12 mouse cellular contexts compared by ENCODE assay signal in the genomic region with DNA sequence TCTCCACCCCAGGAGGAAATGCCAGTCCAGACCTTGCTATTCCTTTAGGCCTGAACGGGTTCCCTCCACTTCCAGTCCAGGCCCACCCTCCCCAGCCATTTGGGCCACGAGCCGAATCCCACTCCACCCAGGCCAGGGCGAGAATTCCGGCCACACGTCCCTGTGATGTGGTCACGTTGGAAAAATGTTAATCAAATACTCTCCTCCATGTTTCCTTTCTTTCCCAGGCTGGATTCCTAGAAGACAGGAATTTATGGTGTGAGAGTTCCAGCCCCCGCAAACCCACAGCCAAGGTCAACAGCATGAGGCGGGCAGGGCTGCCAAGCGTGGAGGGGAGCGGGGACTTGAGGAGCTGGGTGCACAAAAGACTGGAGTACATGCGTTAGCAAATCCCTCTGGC. TPM values are rescaled to one million over a fixed set of nuclear protein-coding genes. Genes with fewer than 3 reads are reported as not detected.
DNase-seq lines count a peak whose midpoint lies in the region; ATAC-seq lines count a peak whose summit lies in the region.
"Had no signal": no experiment of that assay in that cellular context is flagged by ENCODE, and none has a peak within 500 bp of the region (broad histone marks: within the 10 kb centered on the region; RNA-seq: fewer than 3 reads in every experiment).

No protein-coding gene starts in this region.

- intact Hi-C loops in heart, postnatal 25 days (cut with DNase I), result no loop called here
- intact Hi-C loops in gastrocnemius, postnatal 36 days (cut with DNase I), result no loop called here

- H3K9me3 ChIP-seq in limb, embryonic 15.5 days, result no peaks in the 10 kb centered on the region
- no peaks in the 10 kb centered on the region for H3K9me3 ChIP-seq in forebrain, embryonic 14.5 days (replicated peaks; ENCODE audit: control insufficient read depth, low read length)
- H3K9me3 ChIP-seq: midbrain, embryonic 15.5 days; stomach, embryonic 15.5 days had no signal

- H3K4me3 ChIP-seq in limb, embryonic 15.5 days, result no peak overlapping the region
- H3K4me3 ChIP-seq in forebrain, embryonic 14.5 days (ENCODE audit: low read depth, low read length), result no peak overlapping the region
- H3K4me3 ChIP-seq: limb, embryonic 12.5 days; midbrain, embryonic 15.5 days; stomach, embryonic 15.5 days had no signal

- ATAC-seq in limb, embryonic 15.5 days (ENCODE audit: insufficient number of reproducible peaks, low FRiP score, low TSS enrichment, low read depth), result peak; percentile 74
- no peak for ATAC-seq in forebrain, embryonic 14.5 days
- ATAC-seq: midbrain, embryonic 15.5 days had no signal

- H3K4me2 ChIP-seq in limb, embryonic 15.5 days, result no peak overlapping the region
- H3K4me2 ChIP-seq in forebrain, embryonic 14.5 days (ENCODE audit: low read length), result no peak overlapping the region
- H3K4me2 ChIP-seq: limb, embryonic 12.5 days; midbrain, embryonic 15.5 days; stomach, embryonic 15.5 days had no signal

- peaks cover 29% of the 10 kb centered on the region for H3K4me1 ChIP-seq in limb, embryonic 15.5 days
- H3K4me1 ChIP-seq in forebrain, embryonic 14.5 days (ENCODE audit: control insufficient read depth, insufficient read depth, low read length), result no peaks in the 10 kb centered on the region
- H3K4me1 ChIP-seq: midbrain, embryonic 15.5 days; stomach, embryonic 15.5 days had no signal

- DNase-seq in urinary bladder, postnatal 4 days (ENCODE audit: low spot score in 2 of 2), result peak; percentile 54 to 66
- no peak for DNase-seq in urinary bladder, postnatal 10 days (ENCODE audit: low spot score)
- DNase-seq in heart, postnatal 25 days (ENCODE audit: low spot score), result peak; percentile 61
- no peak for DNase-seq in forebrain, embryonic 14.5 days (ENCODE audit: low spot score)
- DNase-seq in right cerebral cortex, postnatal 10 days (ENCODE audit: low spot score in 2 of 2), result no peak
- no peak for DNase-seq in left cerebral cortex, adult 11 months (ENCODE audit: low spot score)
- no peak for DNase-seq in gastrocnemius, postnatal 36 days
- DNase-seq: embryo, embryonic 11 days had no signal

- H3K9ac ChIP-seq in limb, embryonic 15.5 days, result no peak overlapping the region
- H3K9ac ChIP-seq in forebrain, embryonic 14.5 days (ENCODE audit: low read length), result no peak overlapping the region
- H3K9ac ChIP-seq: limb, embryonic 12.5 days; midbrain, embryonic 15.5 days; stomach, embryonic 15.5 days had no signal

- no peaks in the 10 kb centered on the region for H3K27me3 ChIP-seq in limb, embryonic 15.5 days
- no peaks in the 10 kb centered on the region for H3K27me3 ChIP-seq in forebrain, embryonic 14.5 days (replicated peaks; ENCODE audit: control insufficient read depth, insufficient read depth, low read length)
- H3K27me3 ChIP-seq: midbrain, embryonic 15.5 days; stomach, embryonic 15.5 days had no signal

- H3K36me3 ChIP-seq in limb, embryonic 15.5 days, result no peaks in the 10 kb centered on the region
- H3K36me3 ChIP-seq in forebrain, embryonic 14.5 days (ENCODE audit: control insufficient read depth, insufficient read depth, low read length), result no peaks in the 10 kb centered on the region
- H3K36me3 ChIP-seq: limb, embryonic 12.5 days; midbrain, embryonic 15.5 days; stomach, embryonic 15.5 days had no signal

- H3K27ac ChIP-seq in limb, embryonic 15.5 days, result peak overlapping the region; percentile 79
- no peak overlapping the region for H3K27ac ChIP-seq in forebrain, embryonic 14.5 days (ENCODE audit: low read depth, low read length)
- H3K27ac ChIP-seq: limb, embryonic 12.5 days; midbrain, embryonic 15.5 days; stomach, embryonic 15.5 days had no signal

- WGBS in limb, embryonic 15.5 days, result 47% methylated on average over 12 of the region's 12 CpGs
- WGBS in forebrain, embryonic 14.5 days, result 88% methylated on average over 12 of the region's 12 CpGs

RNA-seq across cellular contexts. Expression of a gene that starts 25.4 kb away (rescaled TPM):
- total RNA-seq in heart, postnatal 25 days (2021), result 100 to 1,000 TPM; 147 to 183 TPM
- 178 and 206 TPM in 2 replicates for polyA plus RNA-seq in limb, embryonic 15.5 days (2015; fragmentation: Nextera tagmentation; extraction: Ambion mirVana)
- 4.1 and 6.0 TPM in 2 replicates for polyA plus RNA-seq in forebrain, embryonic 14.5 days (2014; fragmentation: Nextera tagmentation; extraction: Ambion mirVana)
- 10 to 100 TPM; 24.0 to 41.8 TPM for total RNA-seq in gastrocnemius, postnatal 36 days (2021)

Comparison
In these comparisons a context has a peak if more than half of its experiments do, and no peak if none do; other contexts are left out.
1. DNase-seq: peak in urinary bladder, postnatal 4 days (2 of 2) and heart, postnatal 25 days (single experiment); none in urinary bladder, postnatal 10 days (single experiment), forebrain, embryonic 14.5 days (single experiment), right cerebral cortex, postnatal 10 days (0 of 2), left cerebral cortex, adult 11 months (single experiment) and gastrocnemius, postnatal 36 days (0 of 2).